Mouse (Mus musculus): ENCODE data around the gene Gm5294. TPM values are rescaled to one million over a fixed set of nuclear protein-coding genes. Genes with fewer than 3 reads are reported as not detected.

Gene Gm5294
- polyA plus RNA-seq, 1 experiment = not detected

- H3K36me3 ChIP-seq (ENCODE audit: control insufficient read depth, insufficient read depth) = no peaks in the 10 kb centered on the region
- TF ChIP-seq FOSL1 (IDR thresholded peaks at IDR 0.05; ENCODE audit: insufficient read depth, low read length, poor library complexity, severe bottlenecking) (no peak), CTCF (IDR thresholded peaks at IDR 0.05; ENCODE audit: control insufficient read depth, insufficient read depth, insufficient read length) (peak; percentile 96), MYOG (IDR thresholded peaks at IDR 0.05; ENCODE audit: control insufficient read depth, extremely low read depth, insufficient read length) (no peak)
- H3K79me2 ChIP-seq (ENCODE audit: control insufficient read depth, insufficient read depth) = no peaks in the 10 kb centered on the region
- no peaks in the 10 kb centered on the region for H3K27me3 ChIP-seq (ENCODE audit: control insufficient read depth, insufficient read depth, insufficient read length)
- no peak overlapping the region for H3K4me3 ChIP-seq (ENCODE audit: insufficient read depth, poor library complexity, severe bottlenecking)
- no peaks in the 10 kb centered on the region for H3K79me3 ChIP-seq (ENCODE audit: low read depth)
- H3ac ChIP-seq (ENCODE audit: control insufficient read depth, insufficient read length, low read depth) = no peak overlapping the region
These were observed 28.2 kb downstream of the Gm5294 start for GRCm38 (mm10) chr5:138848102-138848501.

GRCm38 (mm10) chr5:138849682-138850461 is 30.0 kb downstream of the Gm5294 start:
- H3K36me3 ChIP-seq (ENCODE audit: control insufficient read depth, insufficient read depth) = no peaks in the 10 kb centered on the region
- no peak overlapping the region for H3K4me3 ChIP-seq (ENCODE audit: insufficient read depth, poor library complexity, severe bottlenecking)
- H3ac ChIP-seq (ENCODE audit: control insufficient read depth, insufficient read length, low read depth) = no peak overlapping the region
- no peaks in the 10 kb centered on the region for H3K79me2 ChIP-seq (ENCODE audit: control insufficient read depth, insufficient read depth)
- TF ChIP-seq MYOD1 (IDR thresholded peaks at IDR 0.05; ENCODE audit: control insufficient read depth, insufficient read length, low read depth) (no peak), CEBPB (IDR thresholded peaks at IDR 0.05; ENCODE audit: low read depth) (no peak), USF1 (IDR thresholded peaks at IDR 0.05; ENCODE audit: low read depth) (no peak), FOSL1 (IDR thresholded peaks at IDR 0.05; ENCODE audit: insufficient read depth, low read length, poor library complexity, severe bottlenecking) (no peak), MYOG (IDR thresholded peaks at IDR 0.05; ENCODE audit: control insufficient read depth, extremely low read depth, insufficient read length) (no peak), MAX (IDR thresholded peaks at IDR 0.05) (no peak), CTCF (IDR thresholded peaks at IDR 0.05; ENCODE audit: control insufficient read depth, insufficient read depth, insufficient read length) (no peak)
- H3K27me3 ChIP-seq (ENCODE audit: control insufficient read depth, insufficient read depth, insufficient read length) = no peaks in the 10 kb centered on the region
- no peaks in the 10 kb centered on the region for H3K79me3 ChIP-seq (ENCODE audit: low read depth)

GRCm38 (mm10) chr5:138850462-138850844 is 30.6 kb downstream of the Gm5294 start:
- no peak overlapping the region for H3K4me3 ChIP-seq (ENCODE audit: insufficient read depth, poor library complexity, severe bottlenecking)
- H3K79me3 ChIP-seq (ENCODE audit: low read depth) = no peaks in the 10 kb centered on the region
- no peak overlapping the region for H3ac ChIP-seq (ENCODE audit: control insufficient read depth, insufficient read length, low read depth)
- no peaks in the 10 kb centered on the region for H3K27me3 ChIP-seq (ENCODE audit: control insufficient read depth, insufficient read depth, insufficient read length)
- no peak for TF ChIP-seq MAX (IDR thresholded peaks at IDR 0.05)
- TF ChIP-seq CEBPB (IDR thresholded peaks at IDR 0.05; ENCODE audit: low read depth) = no peak
- TF ChIP-seq USF1 (IDR thresholded peaks at IDR 0.05; ENCODE audit: low read depth) = no peak
- no peak for TF ChIP-seq FOSL1 (IDR thresholded peaks at IDR 0.05; ENCODE audit: insufficient read depth, low read length, poor library complexity, severe bottlenecking)
- H3K79me2 ChIP-seq (ENCODE audit: control insufficient read depth, insufficient read depth) = no peaks in the 10 kb centered on the region
- H3K36me3 ChIP-seq (ENCODE audit: control insufficient read depth, insufficient read depth) = no peaks in the 10 kb centered on the region

DNA sequence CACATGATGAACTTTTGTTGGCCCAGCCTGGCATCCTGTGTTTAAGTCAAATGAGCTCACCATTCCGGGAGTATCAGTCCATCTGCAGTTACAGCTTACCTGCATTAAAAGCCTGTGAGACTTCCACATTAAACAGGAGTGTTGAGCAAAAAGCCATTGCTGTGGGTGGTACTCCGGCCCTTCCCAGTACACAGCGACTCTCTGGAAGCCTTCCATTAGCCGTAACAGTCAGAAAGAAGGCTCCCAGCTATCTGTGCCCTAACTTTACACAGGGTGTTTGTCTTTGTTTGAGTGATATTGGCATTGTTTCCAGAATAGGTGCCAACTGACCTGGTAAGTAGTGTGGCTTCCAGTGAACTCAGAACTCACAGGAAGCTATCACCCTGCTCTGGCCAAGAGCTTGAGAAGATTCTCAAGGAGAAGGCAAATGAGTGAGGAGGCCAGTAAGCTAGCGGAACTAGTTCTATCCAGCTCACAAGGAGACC is 31.5 kb downstream of the Gm5294 start:
- Histone ChIP-seq H3K79me2 (ENCODE audit: control insufficient read depth, insufficient read depth) (no peaks in the 10 kb centered on the region), H3K36me3 (ENCODE audit: control insufficient read depth, insufficient read depth) (no peaks in the 10 kb centered on the region), H3K4me3 (ENCODE audit: insufficient read depth, poor library complexity, severe bottlenecking) (no peak overlapping the region), H3K79me3 (ENCODE audit: low read depth) (no peaks in the 10 kb centered on the region), H3K27me3 (ENCODE audit: control insufficient read depth, insufficient read depth, insufficient read length) (no peaks in the 10 kb centered on the region), H3ac (ENCODE audit: control insufficient read depth, insufficient read length, low read depth) (no peak overlapping the region)
- TF ChIP-seq FOSL1 (IDR thresholded peaks at IDR 0.05; ENCODE audit: insufficient read depth, low read length, poor library complexity, severe bottlenecking) (no peak), MYOD1 (IDR thresholded peaks at IDR 0.05; ENCODE audit: control insufficient read depth, insufficient read length, low read depth) (no peak), CTCF (IDR thresholded peaks at IDR 0.05; ENCODE audit: control insufficient read depth, insufficient read depth, insufficient read length) (no peak), CEBPB (IDR thresholded peaks at IDR 0.05; ENCODE audit: low read depth) (no peak), USF1 (IDR thresholded peaks at IDR 0.05; ENCODE audit: low read depth) (no peak), MYOG (IDR thresholded peaks at IDR 0.05; ENCODE audit: control insufficient read depth, extremely low read depth, insufficient read length) (no peak), MAX (IDR thresholded peaks at IDR 0.05) (no peak)

- TF ChIP-seq MYOG (IDR thresholded peaks at IDR 0.05; ENCODE audit: control insufficient read depth, extremely low read depth, insufficient read length) (no peak), MAX (IDR thresholded peaks at IDR 0.05) (no peak), CEBPB (IDR thresholded peaks at IDR 0.05; ENCODE audit: low read depth) (no peak), MYOD1 (IDR thresholded peaks at IDR 0.05; ENCODE audit: control insufficient read depth, insufficient read length, low read depth) (no peak), FOSL1 (IDR thresholded peaks at IDR 0.05; ENCODE audit: insufficient read depth, low read length, poor library complexity, severe bottlenecking) (no peak), USF1 (IDR thresholded peaks at IDR 0.05; ENCODE audit: low read depth) (no peak), CTCF (IDR thresholded peaks at IDR 0.05; ENCODE audit: control insufficient read depth, insufficient read depth, insufficient read length) (no peak)
- no peaks in the 10 kb centered on the region for H3K79me3 ChIP-seq (ENCODE audit: low read depth)
- no peaks in the 10 kb centered on the region for H3K27me3 ChIP-seq (ENCODE audit: control insufficient read depth, insufficient read depth, insufficient read length)
These were observed 32.3 kb downstream of the Gm5294 start for GRCm38 (mm10) chr5:138852151-138852550.

DNA sequence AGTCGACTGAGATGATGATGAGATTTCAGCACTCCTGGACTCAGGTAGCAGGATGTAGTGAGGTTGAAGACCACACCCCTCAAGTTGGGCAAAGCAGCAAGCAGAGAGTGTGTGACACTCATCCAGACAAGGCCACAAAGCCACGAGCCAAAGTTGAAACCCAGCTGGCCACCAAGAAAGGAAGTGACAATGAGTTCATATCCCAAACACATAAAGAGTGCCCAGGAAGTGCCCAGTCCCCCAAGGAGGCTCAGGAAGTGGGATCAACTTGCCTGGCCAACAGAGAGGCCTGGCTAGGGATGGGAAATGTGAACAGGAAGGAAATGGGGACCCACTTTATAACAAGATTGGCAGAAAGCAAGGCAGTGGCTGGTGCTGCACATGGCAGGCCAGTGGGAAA is 33.5 kb downstream of the Gm5294 start:
- Histone ChIP-seq H3K79me2 (ENCODE audit: control insufficient read depth, insufficient read depth) (no peaks in the 10 kb centered on the region), H3K36me3 (ENCODE audit: control insufficient read depth, insufficient read depth) (no peaks in the 10 kb centered on the region), H3K27me3 (ENCODE audit: control insufficient read depth, insufficient read depth, insufficient read length) (no peaks in the 10 kb centered on the region), H3K79me3 (ENCODE audit: low read depth) (no peaks in the 10 kb centered on the region), H3ac (ENCODE audit: control insufficient read depth, insufficient read length, low read depth) (no peak overlapping the region), H3K4me3 (ENCODE audit: insufficient read depth, poor library complexity, severe bottlenecking) (no peak overlapping the region)
- TF ChIP-seq MYOG (IDR thresholded peaks at IDR 0.05; ENCODE audit: control insufficient read depth, extremely low read depth, insufficient read length) (no peak), CEBPB (IDR thresholded peaks at IDR 0.05; ENCODE audit: low read depth) (no peak), MAX (IDR thresholded peaks at IDR 0.05) (no peak), CTCF (IDR thresholded peaks at IDR 0.05; ENCODE audit: control insufficient read depth, insufficient read depth, insufficient read length) (no peak)

More at GRCm38 (mm10) chr5:138852151-138852550, 32.3 kb downstream of the Gm5294 start:
- H3K79me2 ChIP-seq (ENCODE audit: control insufficient read depth, insufficient read depth) = no peaks in the 10 kb centered on the region
- H3K36me3 ChIP-seq (ENCODE audit: control insufficient read depth, insufficient read depth) = no peaks in the 10 kb centered on the region
- H3K4me3 ChIP-seq (ENCODE audit: insufficient read depth, poor library complexity, severe bottlenecking) = no peak overlapping the region
- H3ac ChIP-seq (ENCODE audit: control insufficient read depth, insufficient read length, low read depth) = no peak overlapping the region
